Mouse (Mus musculus): ENCODE data around the gene Fignl2. TPM values are rescaled to one million over a fixed set of nuclear protein-coding genes. Genes with fewer than 3 reads are reported as not detected.

The Fignl2 gene
- polyA plus RNA-seq (2014; fragmentation: Nextera tagmentation; extraction: Ambion mirVana), result 1.3 and 1.5 TPM in 2 replicates

- H3K4me1 ChIP-seq (ENCODE audit: control insufficient read depth, insufficient read depth, low read length), result peaks cover 50% of the 10 kb centered on the region
Measured at GRCm38 (mm10) chr15:101077813-101078730, at the start of gene Fignl2. Gene Fignl2, minus strand, starts transcription at chr15:101078567.

GRCm38 (mm10) chr15:101126876-101127544 lies 48.6 kb upstream of the Fignl2 start:
- H3K9me3 ChIP-seq (ENCODE audit: control insufficient read depth, low read length), result no peaks in the 10 kb centered on the region
- DNase-seq (ENCODE audit: low spot score) (no peak), ATAC-seq (ENCODE audit: insufficient number of reproducible peaks, low FRiP score, low TSS enrichment, low read depth) (no peak)
- peaks cover 14% of the 10 kb centered on the region; the same call in 1 of the 2 replicates for H3K4me1 ChIP-seq (ENCODE audit: control insufficient read depth, insufficient read depth, low read length)
- H3K27ac ChIP-seq (replicated peaks; ENCODE audit: low read depth, low read length), result no peak overlapping the region
- peaks cover 25% of the 10 kb centered on the region; the same call in 1 of the 2 replicates for H3K27me3 ChIP-seq (ENCODE audit: control insufficient read depth, insufficient read depth, low read length)
- no peak overlapping the region for H3K4me3 ChIP-seq (ENCODE audit: low read depth, low read length)
- H3K36me3 ChIP-seq (ENCODE audit: control insufficient read depth, insufficient read depth, low read length), result no peaks in the 10 kb centered on the region; the same call in 1 of the 2 replicates
- WGBS, result 76% methylated on average over 12 of the region's 12 CpGs
- no peak overlapping the region for H3K9ac ChIP-seq (ENCODE audit: low read length)
- no peak overlapping the region for H3K4me2 ChIP-seq (ENCODE audit: low read depth, severe bottlenecking)

More at GRCm38 (mm10) chr15:101077813-101078730, at the start of gene Fignl2:
- H3K4me3 ChIP-seq (ENCODE audit: low read depth, low read length), result peak within 1 kb of the TSS; percentile 97
- no peaks in the 10 kb centered on the region for H3K27me3 ChIP-seq (ENCODE audit: control insufficient read depth, insufficient read depth, low read length)
- H3K36me3 ChIP-seq (ENCODE audit: control insufficient read depth, insufficient read depth, low read length), result peaks cover 4% of the 10 kb centered on the region; the same call in 1 of the 2 replicates
- under 1% methylated on average over 67 of the region's 96 CpGs for WGBS
- peak within 1 kb of the TSS; percentile 96 for H3K9ac ChIP-seq (ENCODE audit: low read length)
- peak within 1 kb of the TSS; percentile 96 for H3K27ac ChIP-seq (replicated peaks; ENCODE audit: low read depth, low read length)
- peak within 1 kb of the TSS; percentile 90 for H3K4me2 ChIP-seq (ENCODE audit: low read depth, severe bottlenecking)
- ATAC-seq (ENCODE audit: insufficient number of reproducible peaks, low FRiP score, low TSS enrichment, low read depth) (peak; percentile 21), DNase-seq (ENCODE audit: low spot score) (peak; percentile 65)
- no peaks in the 10 kb centered on the region for H3K9me3 ChIP-seq (ENCODE audit: control insufficient read depth, low read length)

- WGBS, result 84% methylated on average over 6 of the region's 6 CpGs
- Histone ChIP-seq H3K4me2 (ENCODE audit: low read depth, severe bottlenecking) (no peak overlapping the region), H3K36me3 (ENCODE audit: control insufficient read depth, insufficient read depth, low read length) (no peaks in the 10 kb centered on the region; the same call in 1 of the 2 replicates), H3K9ac (ENCODE audit: low read length) (no peak overlapping the region), H3K4me3 (ENCODE audit: low read depth, low read length) (no peak overlapping the region), H3K27me3 (ENCODE audit: control insufficient read depth, insufficient read depth, low read length) (peaks cover 25% of the 10 kb centered on the region; the same call in 1 of the 2 replicates), H3K4me1 (ENCODE audit: control insufficient read depth, insufficient read depth, low read length) (peaks cover 11% of the 10 kb centered on the region; the same call in 1 of the 2 replicates), H3K9me3 (ENCODE audit: control insufficient read depth, low read length) (no peaks in the 10 kb centered on the region), H3K27ac (replicated peaks; ENCODE audit: low read depth, low read length) (no peak overlapping the region)
- no peak for DNase-seq (ENCODE audit: low spot score)
- no peak for ATAC-seq (ENCODE audit: insufficient number of reproducible peaks, low FRiP score, low TSS enrichment, low read depth)
Measured at GRCm38 (mm10) chr15:101125561-101125960, 47.2 kb upstream of the Fignl2 start.

GRCm38 (mm10) chr15:101123202-101123601 lies 44.8 kb upstream of the Fignl2 start:
- no peaks in the 10 kb centered on the region for H3K4me1 ChIP-seq (ENCODE audit: control insufficient read depth, insufficient read depth, low read length)
- no peak overlapping the region for H3K4me2 ChIP-seq (ENCODE audit: low read depth, severe bottlenecking)
- H3K9ac ChIP-seq (ENCODE audit: low read length), result no peak overlapping the region; the same call in 1 of the 2 replicates
- ATAC-seq (ENCODE audit: insufficient number of reproducible peaks, low FRiP score, low TSS enrichment, low read depth) (no peak), DNase-seq (ENCODE audit: low spot score) (no peak)
- 70% methylated on average over 4 of the region's 4 CpGs for WGBS
- H3K27me3 ChIP-seq (ENCODE audit: control insufficient read depth, insufficient read depth, low read length), result peaks cover 9% of the 10 kb centered on the region; the same call in 1 of the 2 replicates
- H3K27ac ChIP-seq (replicated peaks; ENCODE audit: low read depth, low read length), result no peak overlapping the region
- no peak overlapping the region for H3K4me3 ChIP-seq (ENCODE audit: low read depth, low read length)
- no peaks in the 10 kb centered on the region; the same call in 1 of the 2 replicates for H3K36me3 ChIP-seq (ENCODE audit: control insufficient read depth, insufficient read depth, low read length)
- H3K9me3 ChIP-seq (ENCODE audit: control insufficient read depth, low read length), result no peaks in the 10 kb centered on the region

GRCm38 (mm10) chr15:101122290-101122589 lies 43.9 kb upstream of the Fignl2 start:
- Histone ChIP-seq H3K4me2 (ENCODE audit: low read depth, severe bottlenecking) (no peak overlapping the region), H3K36me3 (ENCODE audit: control insufficient read depth, insufficient read depth, low read length) (no peaks in the 10 kb centered on the region), H3K27me3 (ENCODE audit: control insufficient read depth, insufficient read depth, low read length) (no peaks in the 10 kb centered on the region), H3K27ac (replicated peaks; ENCODE audit: low read depth, low read length) (no peak overlapping the region), H3K4me3 (ENCODE audit: low read depth, low read length) (no peak overlapping the region), H3K4me1 (ENCODE audit: control insufficient read depth, insufficient read depth, low read length) (no peaks in the 10 kb centered on the region), H3K9ac (ENCODE audit: low read length) (no peak overlapping the region), H3K9me3 (ENCODE audit: control insufficient read depth, low read length) (no peaks in the 10 kb centered on the region)
- no peak for DNase-seq (ENCODE audit: low spot score)
- ATAC-seq (ENCODE audit: insufficient number of reproducible peaks, low FRiP score, low TSS enrichment, low read depth), result no peak
- WGBS, result 17% methylated on average over 2 of the region's 2 CpGs

- WGBS, result 67% methylated on average over 9 of the region's 9 CpGs
Measured at GRCm38 (mm10) chr15:101121411-101122289, 43.3 kb upstream of the Fignl2 start.

GRCm38 (mm10) chr15:101118399-101119125 lies 40.2 kb upstream of the Fignl2 start:
- H3K4me3 ChIP-seq (ENCODE audit: low read depth, low read length), result no peak overlapping the region
- ATAC-seq (ENCODE audit: insufficient number of reproducible peaks, low FRiP score, low TSS enrichment, low read depth), result no peak
- H3K27ac ChIP-seq (replicated peaks; ENCODE audit: low read depth, low read length), result no peak overlapping the region
- no peaks in the 10 kb centered on the region for H3K27me3 ChIP-seq (ENCODE audit: control insufficient read depth, insufficient read depth, low read length)
- no peaks in the 10 kb centered on the region for H3K36me3 ChIP-seq (ENCODE audit: control insufficient read depth, insufficient read depth, low read length)
- DNase-seq (ENCODE audit: low spot score), result no peak
- H3K9me3 ChIP-seq (ENCODE audit: control insufficient read depth, low read length), result no peaks in the 10 kb centered on the region
- no peak overlapping the region for H3K4me2 ChIP-seq (ENCODE audit: low read depth, severe bottlenecking)
- WGBS, result 62% methylated on average over 14 of the region's 14 CpGs
- H3K4me1 ChIP-seq (ENCODE audit: control insufficient read depth, insufficient read depth, low read length), result no peaks in the 10 kb centered on the region
- H3K9ac ChIP-seq (ENCODE audit: low read length), result no peak overlapping the region

More at GRCm38 (mm10) chr15:101121411-101122289, 43.3 kb upstream of the Fignl2 start:
- Histone ChIP-seq H3K9me3 (ENCODE audit: control insufficient read depth, low read length) (no peaks in the 10 kb centered on the region), H3K27me3 (ENCODE audit: control insufficient read depth, insufficient read depth, low read length) (no peaks in the 10 kb centered on the region), H3K9ac (ENCODE audit: low read length) (no peak overlapping the region), H3K4me1 (ENCODE audit: control insufficient read depth, insufficient read depth, low read length) (no peaks in the 10 kb centered on the region), H3K27ac (replicated peaks; ENCODE audit: low read depth, low read length) (no peak overlapping the region), H3K36me3 (ENCODE audit: control insufficient read depth, insufficient read depth, low read length) (no peaks in the 10 kb centered on the region), H3K4me3 (ENCODE audit: low read depth, low read length) (no peak overlapping the region), H3K4me2 (ENCODE audit: low read depth, severe bottlenecking) (no peak overlapping the region)
- no peak for ATAC-seq (ENCODE audit: insufficient number of reproducible peaks, low FRiP score, low TSS enrichment, low read depth)
- DNase-seq (ENCODE audit: low spot score), result no peak
